Mouse (Mus musculus) brain, embryonic 18.5 days (tissue): ENCODE measurements around the gene Tnfsf13.
"Not testable (repeated sequence)": the region's sequence is repeated elsewhere in the genome, so short reads cannot be mapped to it uniquely, and the experiment has no call there.

Experiments
- DNase-seq: peaks from one replicate; pipeline ENCODE4 v3.0.0-alpha.2; 2012; ENCODE audit warnings: low read depth, low spot score

Gene Tnfsf13

DNA sequence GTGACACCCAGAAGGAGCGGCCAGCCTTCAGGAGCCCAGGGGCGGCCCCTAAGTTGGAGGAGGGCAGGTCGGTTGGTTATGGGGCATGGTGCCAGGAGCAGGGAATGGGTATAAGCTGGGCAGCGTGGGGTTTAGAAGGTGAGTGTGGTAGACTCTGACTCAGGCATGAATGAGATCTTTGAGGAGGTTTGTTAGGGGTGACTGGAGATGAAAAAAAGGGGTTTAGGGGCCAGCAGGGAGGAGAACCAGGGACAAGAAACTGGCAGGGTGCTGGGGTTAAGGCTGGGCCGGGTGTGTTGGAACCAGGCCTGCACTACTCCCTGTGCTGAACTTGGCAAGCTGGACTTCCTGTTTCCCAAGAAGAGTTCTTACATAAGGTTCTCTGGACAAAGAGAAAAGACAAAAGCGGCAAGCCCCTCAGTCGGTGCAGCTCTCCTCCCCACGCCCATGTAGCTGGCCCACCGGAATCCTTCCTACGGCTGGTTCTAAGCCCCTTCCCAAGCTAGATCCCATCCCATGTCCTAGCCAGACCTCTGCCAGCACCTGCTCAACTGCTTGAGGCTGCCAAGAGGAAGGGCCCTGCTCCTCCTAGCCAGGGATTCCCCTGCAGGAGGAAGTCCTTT is at the start of gene Tnfsf13:
Tnfsf13 (minus strand) TSS at position 259 of the 623 bp plus-strand sequence.
- no peak for DNase-seq

DNA sequence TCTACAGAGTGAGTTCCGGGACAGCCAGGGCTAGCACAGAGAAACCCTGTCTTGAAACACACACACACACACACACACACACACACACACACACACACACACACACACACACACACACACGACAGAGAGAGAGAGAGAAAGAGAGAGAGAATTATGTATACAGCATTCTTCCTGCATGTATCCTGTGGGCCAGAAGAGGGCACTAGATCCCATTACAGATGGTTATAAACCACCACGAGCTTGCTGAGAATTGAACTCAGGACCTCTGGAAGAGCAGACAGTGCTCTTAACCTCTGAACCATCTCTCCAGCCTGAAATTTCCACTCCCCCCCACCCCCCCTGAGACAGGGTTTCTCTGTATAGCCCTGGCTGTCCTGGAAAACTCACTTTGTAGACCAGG is 45.8 kb upstream of the Tnfsf13 start:
- DNase-seq, result not testable (repeated sequence)

DNA sequence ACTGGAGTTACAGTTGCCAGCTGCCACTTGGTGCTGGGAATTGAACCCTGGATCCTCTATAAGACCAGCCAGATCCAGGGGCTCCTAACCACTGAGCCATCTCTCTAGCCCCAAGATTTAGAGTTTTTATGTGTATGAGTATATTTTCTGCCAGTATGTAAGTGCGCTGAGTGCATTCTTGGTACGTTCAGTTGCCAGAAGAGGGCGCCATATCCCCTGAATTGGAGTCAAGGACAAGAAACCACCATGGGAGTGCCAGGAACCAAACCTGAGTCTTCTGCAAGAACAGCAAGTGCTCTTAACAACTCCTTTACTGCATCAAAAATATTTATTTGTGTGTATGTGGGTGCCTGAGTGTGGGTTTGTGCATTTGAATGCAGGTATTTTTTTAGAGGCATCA is 43.5 kb upstream of the Tnfsf13 start:
- DNase-seq, result no peak

DNA sequence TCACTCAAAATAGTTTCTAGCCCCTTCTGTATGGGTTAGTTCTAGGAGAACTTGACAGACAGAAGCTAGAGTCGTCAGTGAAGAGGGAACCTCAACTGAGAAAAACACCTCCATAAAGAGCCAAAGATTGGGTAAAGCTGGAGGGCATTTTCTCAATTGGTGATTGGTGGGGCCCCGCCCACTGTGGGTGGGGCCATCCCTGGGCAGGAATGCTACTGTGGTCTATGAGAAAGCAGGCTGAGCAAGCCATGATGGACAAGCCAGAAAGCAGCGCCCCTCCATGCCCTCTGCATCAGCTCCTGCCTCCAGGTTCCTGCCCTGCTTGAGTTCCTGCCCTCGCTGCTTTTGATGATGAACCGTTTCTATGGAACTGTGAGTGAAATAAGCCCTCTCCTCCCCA is 40.4 kb upstream of the Tnfsf13 start:
- no peak for DNase-seq

DNA sequence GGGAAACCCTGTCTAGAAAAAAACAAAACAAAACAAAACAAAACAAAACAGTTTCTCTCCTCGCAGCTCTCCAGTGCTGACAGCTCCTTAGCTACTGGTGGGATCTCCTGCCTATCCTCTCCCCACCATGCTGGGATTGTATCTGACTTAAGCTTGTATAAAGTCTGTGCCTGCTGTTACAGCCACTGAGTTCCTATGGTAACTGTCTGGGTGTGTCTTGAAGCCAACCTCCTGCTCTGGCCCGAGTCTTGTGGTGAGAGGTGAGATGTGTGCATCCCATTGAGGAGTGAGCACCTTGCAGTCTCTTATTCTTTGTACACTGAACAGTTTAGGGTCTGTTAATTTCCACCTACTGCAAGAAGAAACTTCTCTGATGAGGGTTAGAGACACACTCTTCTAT is 37.5 kb upstream of the Tnfsf13 start:
- DNase-seq, result no peak

DNA sequence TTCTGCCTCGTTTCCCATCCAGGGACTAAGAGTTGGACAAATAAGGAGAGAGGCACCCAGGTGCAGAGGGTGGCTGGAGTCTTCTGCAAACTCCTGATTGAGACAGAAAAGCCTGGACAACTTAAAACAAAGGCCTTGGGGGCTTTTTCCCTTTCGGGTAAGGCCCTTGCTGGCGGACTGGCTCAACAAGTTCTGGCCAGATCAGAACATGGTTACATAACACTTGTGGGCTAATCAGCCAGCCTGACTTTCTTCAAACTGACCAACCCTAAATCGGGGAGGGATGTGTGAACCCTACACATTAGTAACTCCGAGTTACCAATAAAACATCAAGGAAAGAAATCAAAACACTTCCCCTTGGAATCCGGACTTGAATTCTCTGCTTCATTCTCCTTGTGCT is 35.3 kb upstream of the Tnfsf13 start:
- no peak for DNase-seq

DNA sequence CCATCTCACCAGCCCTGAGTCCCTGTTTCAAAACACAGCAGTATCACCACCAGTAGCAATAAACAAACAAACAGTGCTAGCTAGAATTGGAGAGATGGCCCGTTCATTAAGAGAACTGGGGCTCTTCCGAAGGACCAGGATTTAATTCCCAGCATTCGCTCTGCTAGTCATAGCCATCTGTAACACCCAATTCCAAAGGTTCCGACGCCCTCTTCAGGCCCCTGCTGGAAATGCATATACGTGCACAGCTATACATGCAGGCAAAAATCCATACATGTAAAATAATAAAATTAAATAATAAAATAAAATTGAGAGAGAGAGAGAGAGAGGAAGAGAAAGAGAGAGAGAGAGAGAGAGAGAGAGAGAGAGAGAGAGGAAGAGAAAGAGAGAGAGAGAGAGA is 33.8 kb upstream of the Tnfsf13 start:
- DNase-seq, result no peak

DNA sequence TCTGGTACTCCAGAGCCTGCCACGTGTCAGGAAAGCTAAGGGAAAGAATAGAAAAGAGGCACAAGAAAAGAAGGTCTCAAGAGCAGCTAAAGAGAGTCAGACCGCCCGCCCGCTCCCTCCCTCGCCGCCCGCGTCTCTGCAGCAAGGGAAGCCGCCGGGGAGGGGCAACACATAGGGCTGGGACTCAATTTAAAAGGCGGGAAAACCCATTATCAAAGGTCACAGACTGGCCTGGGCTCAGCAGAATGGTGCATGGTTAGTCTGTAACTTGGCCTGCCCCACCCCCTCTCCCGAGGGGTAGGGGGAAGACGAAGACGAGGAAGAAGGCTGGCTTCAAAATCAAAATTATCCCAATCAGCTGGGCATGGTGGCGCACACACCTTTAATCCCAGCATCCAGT is 33.1 kb upstream of the Tnfsf13 start:
- DNase-seq, result no peak

DNA sequence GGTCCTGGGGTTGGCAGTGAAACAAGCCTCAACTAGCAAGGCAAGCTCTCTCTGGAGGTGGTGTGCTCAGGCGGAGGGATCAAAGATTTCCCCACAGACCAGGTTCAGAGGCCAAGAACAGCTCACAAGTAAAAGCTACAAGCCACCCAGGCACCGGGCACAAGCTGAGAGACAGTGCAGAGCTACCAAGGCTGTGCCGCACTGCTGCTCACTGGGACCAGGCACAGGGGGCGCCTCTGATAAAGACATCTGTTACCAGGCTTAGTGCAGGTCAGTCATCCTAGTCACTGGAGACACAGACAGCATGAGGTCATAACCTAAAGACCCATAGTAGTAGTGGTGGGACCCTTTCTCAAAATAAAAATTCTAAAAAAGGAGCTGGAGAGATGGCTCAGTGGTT is 31.4 kb upstream of the Tnfsf13 start:
- no peak for DNase-seq

DNA sequence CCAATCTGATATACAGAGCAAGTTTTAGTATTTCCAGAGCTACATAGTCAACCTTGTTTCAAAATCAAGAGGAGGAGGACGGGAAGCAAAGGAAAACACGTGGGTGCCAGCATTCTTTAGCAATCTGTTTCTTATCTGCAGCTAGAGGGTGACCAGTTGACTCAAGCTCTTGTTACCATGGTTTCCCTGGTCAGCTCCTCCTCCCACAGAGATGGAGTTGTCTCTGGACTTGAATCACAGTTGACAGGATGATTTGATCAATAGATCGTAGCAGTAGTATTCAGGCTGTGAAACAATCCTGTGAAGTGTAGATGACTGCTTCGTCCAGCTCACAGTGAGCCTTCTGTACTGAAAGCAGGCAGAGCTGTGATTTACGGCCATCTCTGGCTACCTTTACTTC is 30.3 kb upstream of the Tnfsf13 start:
- no peak for DNase-seq

DNA sequence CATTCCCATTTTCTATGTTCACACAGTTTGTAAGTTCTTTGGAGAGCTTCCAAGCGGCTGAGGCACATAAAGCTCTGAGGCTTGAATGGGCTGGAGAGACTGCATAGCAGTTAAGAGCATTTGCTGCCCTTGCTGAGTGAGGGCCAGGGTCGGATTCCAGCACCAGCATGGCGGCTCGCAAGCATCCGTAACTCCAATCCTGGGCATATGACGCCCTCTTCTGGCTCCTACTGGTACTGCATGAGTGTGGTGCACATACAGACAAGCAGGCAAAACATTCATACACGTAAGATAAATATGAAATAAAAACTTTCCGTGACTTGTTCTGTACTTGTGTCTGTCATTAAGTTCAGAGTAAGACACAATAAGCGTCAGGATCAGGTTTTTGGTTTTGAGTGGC is 29.9 kb upstream of the Tnfsf13 start:
- DNase-seq, result no peak

DNA sequence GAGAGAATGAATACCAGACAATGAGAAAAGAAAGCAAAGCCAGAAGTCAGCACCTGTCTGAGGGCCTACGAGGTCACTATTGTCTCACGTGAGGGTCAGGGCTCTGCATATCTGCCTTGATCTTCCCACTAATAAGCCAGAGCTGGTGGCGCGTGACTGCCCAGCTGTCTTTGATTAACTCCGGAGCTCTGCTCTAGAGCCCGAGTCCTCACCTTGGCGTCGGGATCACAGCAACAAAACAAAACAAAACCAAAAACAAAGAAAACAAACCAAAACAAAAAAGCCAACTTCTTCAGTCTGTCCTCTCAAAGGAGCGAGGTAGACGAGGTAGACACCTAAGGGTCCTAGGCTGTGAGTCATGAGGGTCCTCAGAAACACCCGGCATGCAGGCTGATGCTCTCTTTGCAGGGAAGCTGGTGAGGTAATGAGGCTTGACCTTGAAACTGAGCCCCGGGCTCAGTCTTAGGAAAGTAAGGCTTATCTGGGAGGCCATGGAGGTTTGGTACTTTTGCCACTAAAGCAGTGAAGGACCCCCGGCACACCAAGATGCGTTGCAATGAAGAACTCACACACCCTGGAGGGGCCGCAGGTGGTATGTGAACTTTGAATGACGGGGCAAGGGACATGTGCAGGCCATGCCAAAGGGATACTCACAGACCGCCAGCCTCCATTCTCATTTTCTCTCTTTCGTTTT is 29.2 kb upstream of the Tnfsf13 start:
- DNase-seq, result no peak

DNA sequence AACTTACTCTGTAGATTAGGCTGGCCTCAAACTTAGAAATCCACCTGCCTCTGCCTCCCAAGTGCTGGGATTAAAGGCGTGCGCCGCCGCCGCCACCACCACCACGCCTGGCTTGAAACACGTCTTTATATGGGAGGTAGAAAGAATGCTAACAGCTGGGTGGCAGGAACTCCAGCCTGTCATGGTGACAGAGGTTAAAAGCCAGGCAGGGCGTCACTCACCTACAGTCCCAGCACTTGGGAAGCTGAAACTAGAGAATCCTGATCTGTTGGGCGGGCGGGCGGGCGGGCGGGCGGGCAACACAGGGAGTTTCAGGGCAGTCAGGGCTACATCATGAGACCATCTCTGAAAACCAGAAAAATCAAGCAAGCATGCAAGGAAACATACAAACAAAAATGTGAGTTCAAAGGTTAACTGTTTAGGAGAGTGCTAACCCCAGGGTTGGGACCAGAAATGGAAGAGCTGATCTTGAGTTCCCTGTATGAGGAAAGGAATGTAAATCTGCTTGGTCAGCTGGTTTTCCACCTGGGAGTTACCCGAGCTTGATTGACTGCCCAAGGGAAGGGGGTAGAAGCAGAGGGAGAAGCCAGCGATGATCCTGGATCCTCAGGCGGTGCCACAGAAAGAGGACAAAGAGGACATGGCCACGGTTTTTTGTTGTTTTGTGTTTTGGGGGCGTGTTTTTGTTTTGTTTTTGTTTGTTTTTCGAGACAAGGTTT is 27.5 kb upstream of the Tnfsf13 start:
- DNase-seq, result no peak

DNA sequence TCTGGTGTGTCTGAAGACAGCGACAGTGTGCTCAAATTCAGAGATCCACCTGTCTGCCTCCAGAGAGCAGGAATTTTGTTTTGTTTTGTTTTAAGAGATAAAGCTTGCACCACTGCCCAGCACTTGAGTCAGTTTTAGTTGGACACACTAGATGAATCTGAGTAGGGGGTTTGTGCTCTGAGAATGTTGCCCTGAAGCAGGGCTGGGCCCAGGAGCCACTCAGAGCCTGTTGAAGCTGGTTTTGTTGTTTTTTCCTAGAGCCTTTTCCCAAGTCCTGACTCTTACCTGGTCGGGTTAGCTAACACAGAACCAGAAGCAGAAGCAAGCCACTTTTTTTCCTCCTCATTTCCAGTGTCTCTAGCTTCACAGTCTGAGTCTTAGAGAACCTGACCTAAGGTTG is 25.5 kb upstream of the Tnfsf13 start:
- DNase-seq, result no peak

DNA sequence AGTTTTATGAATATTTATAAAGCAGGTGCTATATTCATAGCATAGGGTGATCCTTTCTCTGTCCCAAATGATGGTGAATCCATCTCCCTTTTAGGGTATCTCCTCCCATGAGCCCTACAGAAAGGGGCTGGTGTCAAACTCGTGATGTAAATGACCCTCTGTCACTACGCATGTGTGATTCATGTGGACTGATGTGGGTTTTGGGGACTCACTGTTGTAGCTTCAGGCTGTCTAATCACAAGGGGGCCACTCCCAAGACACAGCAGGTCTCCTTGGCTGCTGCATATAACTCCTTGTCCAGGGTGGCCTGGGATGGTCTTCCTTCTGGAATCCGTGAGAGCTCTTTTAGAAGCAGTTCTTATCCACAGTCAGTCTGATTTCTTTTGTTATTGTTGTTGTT is 24.9 kb upstream of the Tnfsf13 start:
- no peak for DNase-seq

DNA sequence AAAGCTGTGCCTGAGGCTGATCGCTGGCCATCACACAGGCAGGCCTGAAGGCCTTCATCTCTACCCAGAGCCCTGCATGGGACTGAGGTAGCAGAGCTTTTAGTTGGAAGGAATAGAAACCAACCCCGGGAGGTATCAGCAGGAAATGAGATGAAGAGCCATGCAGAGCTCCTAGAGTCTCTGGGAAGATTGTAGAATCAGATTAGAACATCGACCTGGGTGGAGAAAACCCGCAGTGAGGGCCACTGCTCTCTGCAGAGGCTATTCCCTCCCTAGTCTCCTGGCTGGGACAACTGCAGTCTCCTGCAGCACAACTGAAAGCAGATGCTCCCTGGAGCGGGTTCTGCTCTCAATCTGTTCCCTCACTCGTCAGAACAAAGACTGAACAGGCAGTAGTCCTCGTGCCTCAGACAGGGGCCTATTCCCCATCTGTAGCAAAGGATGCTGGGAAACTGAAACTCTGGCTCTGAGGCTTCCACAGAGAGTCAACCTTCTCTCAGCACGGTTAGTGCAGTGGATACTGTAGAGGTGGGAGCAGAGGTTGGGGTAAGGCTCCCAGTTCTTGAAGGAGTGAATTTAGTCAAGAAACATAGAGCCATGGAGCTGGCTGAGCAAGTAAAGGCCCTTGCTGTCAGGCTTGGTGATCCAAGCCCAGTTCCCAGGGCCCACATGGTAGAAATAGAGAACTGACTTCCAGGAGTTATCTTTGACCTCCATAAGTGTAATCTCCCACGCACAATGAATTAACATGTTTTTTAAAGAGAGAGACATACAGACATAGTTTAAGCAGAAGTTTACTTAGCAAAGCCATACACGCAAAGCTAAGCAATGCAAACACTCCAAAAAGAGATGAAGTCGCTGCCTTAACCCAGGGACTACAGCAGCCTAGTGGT is 24.2 kb upstream of the Tnfsf13 start:
- DNase-seq, result no peak

DNA sequence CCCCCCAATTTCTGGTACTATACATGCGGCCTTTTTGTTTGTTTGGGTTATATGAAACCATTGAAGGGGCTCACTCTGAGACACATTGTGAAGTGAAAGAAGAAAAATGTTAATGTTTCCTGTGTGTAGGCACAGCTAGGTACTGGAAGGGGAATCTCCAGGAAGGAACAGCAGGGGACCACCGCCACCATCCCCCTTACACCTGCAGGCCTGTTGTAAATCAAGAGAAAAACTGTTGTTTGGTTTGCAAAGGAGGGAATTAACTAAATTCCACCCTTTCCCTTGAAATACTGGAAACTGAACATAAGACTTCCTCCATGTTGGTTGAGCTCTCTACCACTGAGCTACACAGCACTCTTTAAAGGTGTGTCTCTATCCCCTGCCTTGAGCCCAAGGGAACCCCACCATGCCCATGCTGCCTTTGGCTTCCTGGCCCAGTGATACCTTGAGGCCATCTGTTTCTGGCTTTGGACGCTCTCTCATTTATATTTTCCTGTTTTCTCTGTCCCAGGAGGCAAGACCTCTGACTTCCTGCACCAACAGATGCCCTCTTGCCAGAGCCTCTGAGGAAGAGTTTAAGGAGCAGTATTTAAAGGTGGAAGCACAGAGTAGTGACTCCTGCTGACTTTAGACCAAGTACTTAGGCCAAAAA is 23.2 kb upstream of the Tnfsf13 start:
- DNase-seq, result no peak

DNA sequence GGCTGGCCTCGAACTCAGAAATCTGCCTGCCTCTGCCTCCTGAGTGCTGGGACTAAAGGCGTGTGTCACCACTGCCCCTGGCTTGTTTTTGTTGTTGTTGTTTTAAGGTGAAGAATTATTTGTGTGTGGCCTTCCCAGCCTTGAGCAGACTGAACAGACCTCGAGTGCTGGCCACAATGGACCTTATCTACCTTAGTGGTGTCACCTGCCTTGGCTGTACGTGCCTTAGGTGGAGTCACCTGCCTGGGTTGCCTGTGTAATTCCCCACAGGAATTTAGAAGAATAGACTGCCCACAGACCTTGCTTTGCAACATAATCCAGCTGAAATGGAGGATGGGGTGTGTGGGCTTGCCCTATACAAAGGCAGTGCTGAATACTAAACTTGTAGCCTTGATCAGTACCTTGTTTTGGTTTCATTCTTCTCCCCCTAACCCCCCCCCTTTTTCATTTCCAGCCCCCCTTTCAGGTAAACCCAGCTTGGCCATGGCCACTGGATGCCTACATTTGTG is 22.3 kb upstream of the Tnfsf13 start:
- no peak for DNase-seq

DNA sequence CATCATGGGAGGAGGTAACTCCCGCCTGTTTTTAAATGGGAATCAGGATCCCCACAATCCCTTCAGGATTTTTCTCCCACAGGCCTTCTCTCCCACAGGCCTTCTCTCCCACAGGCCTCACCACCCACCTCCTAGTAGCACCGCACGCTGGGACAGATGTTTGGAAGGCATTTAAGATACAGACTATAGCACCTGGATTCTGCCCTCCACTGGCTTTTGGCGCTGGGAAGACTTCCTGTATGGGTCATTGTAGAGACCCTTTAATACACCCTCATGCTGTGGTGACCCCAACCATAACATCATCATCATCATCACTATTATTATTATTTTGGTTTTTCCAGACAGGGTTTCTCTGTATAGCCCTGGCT is 21.9 kb upstream of the Tnfsf13 start:
- DNase-seq, result no peak

DNA sequence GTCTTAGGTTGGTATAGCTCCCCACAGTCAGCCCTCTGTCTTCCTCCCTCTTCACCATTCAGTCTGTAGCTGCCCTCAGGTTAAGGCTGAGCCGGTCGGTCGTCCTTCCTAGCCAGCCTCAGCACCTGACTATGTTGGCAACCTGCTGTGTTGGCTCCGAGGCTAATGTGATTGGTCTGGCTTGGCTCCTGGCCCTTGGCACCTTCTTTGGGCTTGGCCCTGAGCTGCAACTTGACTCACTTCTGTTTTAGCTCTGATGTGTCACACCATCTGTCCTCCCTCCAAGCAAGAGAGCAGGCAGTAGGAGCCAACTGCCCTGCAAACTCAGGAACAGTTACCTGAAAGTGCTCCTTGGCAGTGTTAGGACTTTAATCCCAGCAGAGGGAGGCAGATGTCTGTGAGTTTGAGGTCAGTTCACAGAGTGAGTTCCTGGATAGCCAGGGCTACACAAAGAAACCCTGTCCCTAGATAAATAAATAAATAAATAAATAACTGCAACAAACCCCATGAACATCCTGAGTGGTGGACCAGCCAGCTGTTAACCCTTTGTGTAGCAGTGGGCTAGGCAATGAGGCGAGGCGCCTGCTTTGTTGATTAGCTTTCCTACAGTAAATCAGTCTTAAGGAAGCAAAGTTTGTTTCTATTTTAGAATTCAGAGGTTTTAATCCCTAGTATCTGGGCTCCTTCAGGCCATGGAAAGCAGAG is 21.3 kb upstream of the Tnfsf13 start:
- DNase-seq, result no peak

DNA sequence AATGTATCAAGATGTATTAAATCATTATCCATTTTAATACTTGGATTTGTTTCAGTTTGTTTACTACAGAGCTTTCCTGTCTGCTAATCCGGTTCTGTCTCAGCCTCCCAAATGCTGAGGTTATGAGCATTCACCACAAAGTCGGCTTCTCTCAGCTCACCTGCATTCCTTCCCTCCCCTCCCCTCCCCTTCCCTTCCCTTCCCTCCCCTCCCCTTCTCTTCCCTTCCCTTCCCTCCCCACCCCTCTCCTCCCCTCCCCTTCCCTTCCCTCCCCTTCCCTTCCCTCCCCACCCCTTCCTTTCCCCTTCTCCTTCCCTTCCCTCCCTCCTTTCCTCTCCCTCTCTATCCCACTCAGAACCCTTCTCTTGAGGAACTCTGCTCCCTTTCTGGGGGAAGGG is 19.0 kb upstream of the Tnfsf13 start:
- DNase-seq, result no peak
